8 mouse cellular contexts compared by ENCODE assay signal in the genomic region with DNA sequence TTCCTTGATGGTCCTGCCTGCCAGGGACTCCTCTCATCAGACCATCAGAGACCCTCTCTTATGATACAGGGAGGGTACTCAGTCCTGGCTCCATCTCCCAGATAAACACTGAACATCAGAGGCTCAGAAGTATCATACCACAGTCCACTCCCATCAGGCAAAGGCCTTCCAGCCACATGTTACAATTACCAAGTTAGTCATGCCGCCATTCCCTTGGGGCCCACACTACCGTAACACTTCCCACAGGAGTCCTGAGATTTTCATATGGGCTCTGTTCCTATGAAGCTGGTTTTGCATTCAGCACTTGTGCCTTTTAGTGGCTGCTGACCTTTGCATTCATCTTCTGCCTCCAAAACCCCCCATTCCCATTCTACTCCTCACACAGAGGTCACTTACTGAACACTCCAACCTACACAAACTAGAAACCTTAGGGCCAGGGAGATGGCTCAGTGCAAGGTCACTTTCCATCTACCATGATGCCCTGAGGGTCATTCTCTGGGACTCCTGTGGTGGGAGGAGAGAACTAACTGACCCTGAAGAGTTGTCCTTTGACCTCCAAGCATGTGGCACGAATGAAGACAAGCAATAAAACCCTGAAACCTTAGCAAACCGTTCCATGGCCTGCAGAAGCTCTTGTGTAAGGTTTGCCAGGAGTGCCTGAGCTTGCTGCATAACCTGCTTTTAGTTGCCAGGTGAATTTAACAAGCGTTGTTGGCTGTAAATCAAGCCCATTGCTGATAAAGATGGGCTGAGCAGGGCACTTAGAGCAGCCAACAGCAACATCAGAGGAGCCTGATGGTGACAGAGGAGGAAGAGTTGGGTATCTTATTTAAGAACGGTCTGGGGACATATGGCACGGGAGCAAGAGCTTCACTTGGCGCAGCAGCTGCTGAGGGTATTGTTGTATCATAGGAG.
DNase-seq lines count a peak whose midpoint lies in the region; ATAC-seq and TF ChIP-seq lines count a peak whose summit lies in the region.

No protein-coding gene starts in this region.

- peak; percentile 43 for DNase-seq in kidney, adult 2 months
- DNase-seq in thymus, postnatal 10 days (ENCODE audit: low spot score in 2 of 2) = no peak
- no peak for DNase-seq in lung, postnatal 25 days (ENCODE audit: low spot score)
- no peak for DNase-seq in left cerebral cortex, adult 9 months (ENCODE audit: low spot score in 2 of 2)

- H3K4me1 ChIP-seq in kidney, adult 2 months (ENCODE audit: control insufficient read depth, insufficient read depth, low read length) = peaks cover 13% of the 10 kb centered on the region
- H3K4me1 ChIP-seq in kidney, embryonic 14.5 days (ENCODE audit: control insufficient read depth, insufficient read depth, low read length) = 0 out of 2 replicates have a peak, but pooled peaks cover 6% of the 10 kb centered on the region
- H3K4me1 ChIP-seq in embryonic fibroblast, embryonic 13.5 days (ENCODE audit: control insufficient read depth, insufficient read depth, low read length) = peaks cover 11% of the 10 kb centered on the region; the same call in 1 of the 2 replicates
- peaks cover 21% of the 10 kb centered on the region for H3K4me1 ChIP-seq in intestine, embryonic 16.5 days (ENCODE audit: control insufficient read depth, insufficient read depth, low read length)
- H3K4me1 ChIP-seq in olfactory bulb, adult 2 months (ENCODE audit: control insufficient read depth, insufficient read depth, low read length) = peaks cover 16% of the 10 kb centered on the region

- H3K27me3 ChIP-seq in kidney, adult 2 months (replicated peaks; ENCODE audit: control insufficient read depth, insufficient read depth, low read length) = no peaks in the 10 kb centered on the region
- no peaks in the 10 kb centered on the region for H3K27me3 ChIP-seq in kidney, embryonic 14.5 days (ENCODE audit: control insufficient read depth, insufficient read depth, low read length)
- H3K27me3 ChIP-seq in intestine, embryonic 16.5 days (replicated peaks; ENCODE audit: control insufficient read depth, insufficient read depth, low read length) = no peaks in the 10 kb centered on the region

- TF ChIP-seq CTCF in kidney, adult 2 months (conservative IDR thresholded peaks at IDR 0.05; ENCODE audit: insufficient read depth, insufficient read length, low read depth, low read length) = no peak
- TF ChIP-seq CTCF in embryonic fibroblast, embryonic 13.5 days (IDR thresholded peaks at IDR 0.05; ENCODE audit: borderline replicate concordance, insufficient read depth, low read length) = no peak
- no peak for TF ChIP-seq CTCF in olfactory bulb, adult 2 months (IDR thresholded peaks at IDR 0.05; ENCODE audit: insufficient read depth, low read depth, low read length)

- ATAC-seq in kidney, embryonic 14.5 days (ENCODE audit: low FRiP score, low TSS enrichment) = no peak
- no peak for ATAC-seq in intestine, embryonic 16.5 days

- no peak overlapping the region for H3K4me2 ChIP-seq in kidney, embryonic 14.5 days (replicated peaks; ENCODE audit: low read depth, low read length)
- no peak overlapping the region for H3K4me2 ChIP-seq in intestine, embryonic 16.5 days (ENCODE audit: low read depth, low read length)

- 58% methylated on average over 8 of the region's 8 CpGs for WGBS in kidney, adult 2 months
- 51% methylated on average over 8 of the region's 8 CpGs for WGBS in kidney, embryonic 14.5 days
- 55% methylated on average over 8 of the region's 8 CpGs for WGBS in intestine, embryonic 16.5 days
- 83% methylated on average over 8 of the region's 8 CpGs for WGBS in olfactory bulb, adult 2 months

- no peak overlapping the region for H3K4me3 ChIP-seq in kidney, adult 2 months (ENCODE audit: insufficient read depth, low read depth, low read length)
- no peak overlapping the region for H3K4me3 ChIP-seq in kidney, embryonic 14.5 days (ENCODE audit: low read length)
- no peak overlapping the region for H3K4me3 ChIP-seq in embryonic fibroblast, embryonic 13.5 days (ENCODE audit: insufficient read depth, low read length)
- no peak overlapping the region for H3K4me3 ChIP-seq in intestine, embryonic 16.5 days (ENCODE audit: low read length)
- H3K4me3 ChIP-seq in olfactory bulb, adult 2 months (ENCODE audit: insufficient read depth, low read depth, low read length) = no peak overlapping the region

- no peak overlapping the region for H3K9ac ChIP-seq in kidney, embryonic 14.5 days (ENCODE audit: low read depth, low read length)
- no peak overlapping the region for H3K9ac ChIP-seq in intestine, embryonic 16.5 days (ENCODE audit: low read depth, low read length)

- H3K9me3 ChIP-seq in kidney, embryonic 14.5 days (ENCODE audit: control insufficient read depth, low read length) = no peaks in the 10 kb centered on the region
- H3K9me3 ChIP-seq in intestine, embryonic 16.5 days (ENCODE audit: control insufficient read depth, low read length) = no peaks in the 10 kb centered on the region

- no peak for TF ChIP-seq POLR2A in kidney, adult 2 months (IDR thresholded peaks at IDR 0.05; ENCODE audit: low read depth, low read length)
- no peak for TF ChIP-seq POLR2A in embryonic fibroblast, embryonic 13.5 days (IDR thresholded peaks at IDR 0.05; ENCODE audit: low read depth, low read length)
- TF ChIP-seq POLR2A in olfactory bulb, adult 2 months (IDR thresholded peaks at IDR 0.05; ENCODE audit: insufficient read depth, low read depth, low read length) = no peak

- no peaks in the 10 kb centered on the region for H3K36me3 ChIP-seq in kidney, adult 2 months (ENCODE audit: control insufficient read depth, insufficient read depth, low read length)
- peaks cover 17% of the 10 kb centered on the region; the same call in 1 of the 2 replicates for H3K36me3 ChIP-seq in kidney, embryonic 14.5 days (ENCODE audit: control insufficient read depth, insufficient read depth, low read length)
- no peaks in the 10 kb centered on the region for H3K36me3 ChIP-seq in intestine, embryonic 16.5 days (ENCODE audit: control insufficient read depth, insufficient read depth, low read length)

- no peak overlapping the region for H3K27ac ChIP-seq in kidney, adult 2 months (ENCODE audit: insufficient read depth, low read depth, low read length)
- no peak overlapping the region for H3K27ac ChIP-seq in kidney, embryonic 14.5 days (ENCODE audit: low read depth, low read length)
- peak overlapping the region; percentile 57 for H3K27ac ChIP-seq in embryonic fibroblast, embryonic 13.5 days (ENCODE audit: insufficient read depth, low read length)
- H3K27ac ChIP-seq in intestine, embryonic 16.5 days (ENCODE audit: low read length) = peak overlapping the region; percentile 36
- peak overlapping the region; percentile 16; the same call in 1 of the 2 replicates for H3K27ac ChIP-seq in olfactory bulb, adult 2 months (ENCODE audit: insufficient read depth, low read depth, low read length)

Comparison
In these comparisons a context has a peak if more than half of its experiments do, and no peak if none do; other contexts are left out.
1. H3K27ac ChIP-seq: peak in embryonic fibroblast, embryonic 13.5 days (single experiment), intestine, embryonic 16.5 days (single experiment) and olfactory bulb, adult 2 months (single experiment); none in kidney, adult 2 months (single experiment) and kidney, embryonic 14.5 days (single experiment).